Mouse (Mus musculus): ENCODE measurements at regions not wholly inside any gene's neighbourhood (a gene's known extent, or its start where the extent isn't known, plus 50 kb on each side); places are given as distances from the start of the nearest gene placed in this dataset.

DNA sequence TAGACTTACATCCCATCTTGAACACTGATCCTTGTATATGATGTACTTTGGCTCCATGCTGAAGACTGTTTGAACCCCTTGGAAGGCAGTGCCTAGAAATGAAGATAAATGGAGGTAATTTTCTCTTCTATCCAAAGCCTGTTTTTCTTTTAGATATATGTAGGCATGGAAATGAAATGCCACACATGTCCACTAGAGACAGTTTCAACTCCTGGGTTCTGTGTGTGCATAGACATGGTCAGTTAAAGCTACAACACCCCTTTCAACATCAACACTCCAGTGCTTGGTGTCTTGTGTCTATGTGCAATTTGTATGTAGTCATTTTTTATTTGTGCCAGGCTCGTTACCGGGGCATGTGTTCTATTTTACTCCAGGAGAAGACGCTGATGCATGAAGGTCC, 179.7 kb upstream of the Lpp start:
- DNase-seq = no peak

DNA sequence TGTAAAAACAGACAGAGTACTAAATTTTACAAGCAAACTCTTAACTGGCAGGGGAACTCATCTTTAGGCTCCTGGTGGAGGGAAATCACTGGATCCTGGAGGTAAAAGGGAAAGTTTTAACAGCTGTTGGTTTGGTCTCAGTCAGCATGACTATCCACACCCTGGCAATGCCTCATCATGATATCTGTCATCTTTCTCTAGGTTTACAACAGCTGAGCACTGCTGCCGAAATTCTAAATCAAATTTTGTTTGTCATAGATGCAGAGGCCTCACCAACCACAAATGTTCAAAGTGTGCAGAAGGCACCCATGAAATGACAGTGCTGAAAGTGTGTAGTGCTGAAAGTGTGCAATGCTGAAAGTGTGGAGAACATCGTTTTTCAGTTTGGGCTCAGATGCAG, 180.6 kb upstream of the Lpp start:
- DNase-seq = no peak

DNA sequence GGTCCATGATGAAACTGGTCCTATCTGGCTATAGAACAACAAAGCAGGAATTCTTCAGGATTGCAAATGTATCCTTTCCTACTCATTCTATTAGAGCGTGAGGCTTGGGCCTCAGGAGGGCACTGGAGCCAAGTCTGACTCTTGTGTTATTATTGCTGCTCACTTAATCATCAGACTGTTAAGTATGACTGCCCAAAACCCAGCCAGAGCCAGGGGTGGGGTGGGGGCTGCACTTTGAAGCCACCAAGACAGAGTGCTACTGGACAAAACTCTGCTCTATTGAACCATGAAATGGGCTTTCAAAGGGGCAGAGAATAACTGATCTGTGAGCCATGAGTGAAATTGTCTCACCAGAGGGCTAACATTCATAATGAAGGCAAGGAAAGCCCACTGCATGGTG, 181.7 kb upstream of the Lpp start:
- no peak for DNase-seq

DNA sequence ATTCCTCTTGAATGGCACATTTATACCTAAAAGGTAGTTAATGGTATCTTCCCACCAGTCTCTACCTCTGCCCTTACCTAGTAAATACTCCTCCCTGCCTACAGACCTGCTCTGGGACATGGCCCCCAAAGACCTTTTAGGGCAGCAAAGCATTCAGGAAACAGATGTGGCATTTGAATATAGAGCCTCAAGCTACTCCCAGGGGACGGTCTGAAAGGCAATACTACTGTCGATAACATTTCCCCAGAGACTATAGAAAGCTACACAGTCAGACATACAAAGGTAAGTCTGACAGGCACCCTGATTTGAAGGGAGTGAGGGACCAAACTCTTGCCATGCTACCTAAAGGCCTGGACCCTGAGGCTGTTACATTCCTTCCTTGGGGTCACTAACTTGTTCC, 184.4 kb upstream of the Lpp start:
- peak in 1 of 2 experiments; percentile 16 for DNase-seq

DNA sequence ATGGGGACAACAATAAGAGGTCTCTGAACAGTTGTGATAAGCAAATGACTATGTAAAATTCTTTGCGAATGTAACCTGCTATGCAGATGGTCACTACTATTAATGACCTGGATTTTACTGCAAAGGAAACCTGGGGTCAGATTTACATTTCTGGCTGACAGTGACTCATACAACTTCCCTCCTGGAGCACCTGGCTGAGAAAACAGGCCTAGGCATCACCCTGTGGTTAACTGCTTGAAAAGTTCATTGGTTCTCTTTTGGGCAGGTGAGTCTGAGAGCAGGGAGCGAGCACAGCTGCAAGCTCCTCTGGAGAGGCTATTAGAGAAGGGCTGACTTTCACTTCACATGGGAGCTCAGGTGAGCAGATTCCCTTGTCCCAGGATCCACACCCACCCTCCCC, 185.2 kb upstream of the Lpp start:
- DNase-seq = no peak

- no peak for DNase-seq
Measured at GRCm38 (mm10) chr16:24207056-24207455, 186.3 kb upstream of the Lpp start.

DNA sequence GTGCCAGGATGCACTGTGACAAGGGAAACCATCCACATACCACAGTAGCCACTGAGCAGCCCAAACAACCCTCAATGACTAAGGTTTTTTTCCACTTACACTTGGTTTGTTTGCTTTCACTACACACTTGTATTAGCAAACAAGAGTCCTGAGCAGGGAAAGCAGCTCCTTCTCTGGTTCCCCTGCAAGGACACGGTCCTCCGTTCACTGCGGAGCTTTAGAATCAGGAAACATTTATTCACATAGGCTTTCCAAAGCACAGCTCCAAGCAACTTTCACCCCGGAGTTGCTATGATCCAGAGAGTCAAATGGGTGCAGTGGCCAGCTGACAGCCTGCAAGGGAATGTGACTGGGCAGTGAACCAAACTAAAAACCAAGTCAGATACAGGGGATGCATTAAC, 186.8 kb upstream of the Lpp start:
- DNase-seq = no peak

- no peak for DNase-seq
Measured at GRCm38 (mm10) chr16:24205594-24205993, 187.7 kb upstream of the Lpp start.

DNA sequence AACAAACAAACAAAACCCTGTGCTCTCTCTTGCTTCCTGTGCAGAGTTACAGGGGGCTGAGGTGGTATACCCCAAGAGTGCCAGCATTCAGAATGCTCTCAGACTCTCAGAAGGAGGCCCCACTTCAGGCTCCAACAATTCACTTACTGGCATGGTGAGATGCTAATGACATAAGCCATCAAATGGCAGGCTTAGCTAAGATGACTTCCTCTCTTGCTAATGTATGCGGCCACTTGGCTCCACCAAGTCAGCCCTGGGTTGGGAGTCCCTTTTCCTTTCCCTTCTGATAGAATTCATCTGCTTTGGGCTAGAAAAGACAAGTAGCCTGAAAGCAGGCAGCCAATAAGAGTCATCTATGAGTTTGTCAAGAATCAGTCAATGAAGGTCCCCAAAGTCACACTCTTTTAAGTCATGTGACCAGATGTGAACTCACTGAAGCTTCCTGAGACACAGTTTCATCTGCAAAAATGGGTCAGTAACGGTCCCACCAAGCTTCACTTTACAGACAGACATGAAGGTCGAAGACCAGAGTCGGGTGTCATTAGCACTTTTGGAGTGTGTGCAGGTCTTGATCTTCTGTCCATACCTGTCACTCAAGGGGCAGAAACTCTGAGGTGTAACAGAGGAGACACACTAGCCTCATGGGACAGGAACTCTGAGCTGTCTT, 189.1 kb upstream of the Lpp start:
- DNase-seq = no peak

DNA sequence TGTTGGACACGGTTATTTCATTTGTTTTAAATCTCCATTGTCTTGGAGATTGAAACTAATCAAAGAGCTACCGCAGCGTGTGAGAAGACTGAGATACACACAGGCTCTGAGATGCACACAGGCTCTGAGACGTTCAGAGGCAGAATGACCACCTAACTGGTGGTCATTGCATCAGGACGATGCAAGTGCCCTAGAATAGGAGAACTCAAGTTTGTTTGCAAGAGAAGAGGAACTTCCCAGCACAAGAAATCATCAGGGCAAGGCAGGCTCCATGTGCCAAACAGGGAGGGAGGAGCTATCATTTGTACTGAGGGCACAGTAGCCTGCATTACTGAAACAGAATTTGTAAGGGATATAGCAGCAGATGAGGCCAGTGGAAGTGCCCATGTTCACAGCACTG, 190.7 kb upstream of the Lpp start:
- DNase-seq = no peak

GRCm38 (mm10) chr16:24201455-24201854, 191.9 kb upstream of the Lpp start:
- DNase-seq = no peak

DNA sequence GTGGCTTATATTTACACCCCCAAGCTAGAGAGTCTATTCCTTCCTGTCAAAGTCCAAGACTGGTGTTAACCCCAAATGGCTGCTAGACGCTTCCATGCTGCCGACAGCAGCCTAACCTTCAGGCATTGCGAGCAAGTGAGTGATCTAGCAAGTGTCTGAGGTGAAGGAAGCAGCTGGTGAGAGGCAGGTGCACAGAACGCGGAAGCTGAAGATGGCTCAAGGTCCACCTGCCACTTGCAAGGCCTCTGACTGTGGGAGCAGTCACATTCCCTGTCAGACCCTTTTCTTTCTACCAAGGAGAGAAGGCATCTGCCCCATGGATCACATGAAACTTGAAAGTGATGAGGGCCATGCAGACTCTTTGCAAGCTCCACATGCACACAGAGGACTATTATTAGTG, 193.1 kb upstream of the Lpp start:
- DNase-seq = no peak

DNA sequence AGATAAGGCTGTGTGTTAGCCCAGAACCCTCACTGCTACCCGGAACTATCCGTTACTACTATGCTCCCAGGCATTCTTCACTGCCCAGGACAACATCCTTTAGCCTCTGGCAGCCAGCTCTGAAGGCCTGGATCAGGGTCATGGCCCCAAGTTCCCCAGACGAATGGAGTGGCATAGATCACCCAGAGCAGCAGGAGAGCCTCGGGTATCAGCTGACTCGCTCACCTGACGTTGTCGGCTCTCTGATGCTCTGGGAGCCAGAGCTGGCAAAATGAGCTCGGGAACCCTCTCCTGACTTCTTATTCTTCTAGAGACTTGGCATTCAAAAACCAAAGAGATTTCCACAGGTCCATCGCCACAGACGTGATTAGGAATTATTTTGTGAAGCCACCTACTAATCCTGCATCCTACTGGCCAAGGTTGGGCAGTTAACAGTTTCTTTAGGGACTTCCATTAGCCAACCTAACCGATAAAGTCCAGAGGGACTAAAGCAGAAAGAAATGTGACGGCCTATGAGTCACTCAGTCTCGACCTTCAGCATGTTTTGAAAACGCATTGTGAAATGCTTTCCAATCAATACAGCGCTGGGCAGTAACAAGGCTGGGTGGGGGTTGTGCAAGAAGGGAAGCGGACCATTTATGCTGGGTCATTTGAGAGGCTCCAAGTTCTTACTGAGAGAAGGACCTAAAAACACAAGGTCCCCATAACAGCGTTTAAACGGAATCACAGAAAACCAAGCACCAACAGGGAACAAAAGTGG, 193.7 kb upstream of the Lpp start:
- no peak for DNase-seq

DNA sequence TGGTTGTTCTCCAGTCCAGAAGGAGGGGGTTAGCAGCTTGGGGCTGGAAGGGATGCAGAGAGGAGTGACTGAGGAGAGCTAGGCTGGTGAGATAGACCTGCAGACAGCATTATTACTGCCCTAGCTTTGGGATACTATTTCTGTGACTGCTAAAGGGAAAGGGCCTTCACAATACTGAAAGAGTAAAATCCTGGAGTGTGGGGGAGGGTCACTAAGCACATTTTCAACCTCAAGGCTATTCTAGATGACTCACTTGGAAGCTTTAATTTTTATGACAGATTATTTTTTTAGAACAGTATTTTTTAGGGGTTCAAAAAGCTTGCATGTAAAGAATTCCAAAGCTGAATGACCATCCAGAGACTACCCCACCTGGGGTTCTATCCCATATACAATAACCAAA, 195.0 kb upstream of the Lpp start:
- no peak for DNase-seq

DNA sequence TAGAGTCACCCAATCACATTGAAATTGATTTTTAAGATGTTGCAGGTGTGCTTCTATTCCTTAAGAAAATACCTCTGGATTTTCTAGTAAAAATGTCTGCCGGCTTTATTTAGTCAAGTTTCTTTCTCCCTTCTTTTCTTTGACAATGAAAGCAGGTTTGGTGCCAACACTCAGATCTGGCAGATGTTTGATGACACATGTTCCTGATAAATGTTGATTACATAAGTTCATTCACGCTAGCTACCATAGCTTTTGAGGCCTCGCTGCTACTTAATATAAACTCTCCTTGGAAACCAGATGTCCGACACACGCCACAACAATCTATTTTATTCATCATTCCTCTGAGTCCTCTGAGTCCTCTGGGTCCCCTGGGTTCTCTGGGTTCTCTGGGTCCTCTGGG, 195.7 kb upstream of the Lpp start:
- no peak for DNase-seq

GRCm38 (mm10) chr16:24193945-24194344, 199.4 kb upstream of the Lpp start:
- no peak for DNase-seq

DNA sequence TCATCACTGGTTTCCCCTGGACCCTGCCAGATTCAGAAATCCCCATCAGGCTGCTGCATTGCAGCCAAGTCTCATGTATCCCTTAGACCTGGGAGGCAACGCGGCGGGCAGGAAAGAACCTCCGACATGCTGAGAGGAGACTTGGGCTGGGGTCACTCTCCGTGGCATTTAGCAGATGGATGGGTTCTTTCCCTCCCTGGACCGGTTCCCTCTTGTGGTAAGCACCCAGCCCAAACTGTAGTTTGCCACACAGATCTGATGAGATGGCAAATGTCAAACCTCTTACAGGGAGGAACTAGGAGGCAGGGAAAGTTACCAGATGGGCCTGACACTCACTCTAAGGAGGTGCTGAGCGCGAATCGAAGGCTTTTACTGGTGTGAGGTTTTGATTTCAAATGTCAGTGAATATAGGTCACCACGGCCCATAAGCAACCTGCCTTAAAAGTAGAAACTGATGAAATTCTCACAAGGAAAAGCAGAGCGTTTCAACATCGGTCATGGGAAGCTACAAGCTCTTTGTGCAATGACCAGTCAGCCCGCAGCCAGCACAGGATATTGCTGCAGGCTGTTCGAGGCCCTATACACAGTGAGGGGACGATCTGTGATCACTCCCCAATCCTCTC, 199.9 kb upstream of the Lpp start:
- DNase-seq = no peak

GRCm38 (mm10) chr16:24192013-24192412, 201.3 kb upstream of the Lpp start:
- DNase-seq = no peak

- DNase-seq = no peak
Measured at GRCm38 (mm10) chr16:24187131-24187530, 198.5 kb upstream of the Bcl6 start.

DNA sequence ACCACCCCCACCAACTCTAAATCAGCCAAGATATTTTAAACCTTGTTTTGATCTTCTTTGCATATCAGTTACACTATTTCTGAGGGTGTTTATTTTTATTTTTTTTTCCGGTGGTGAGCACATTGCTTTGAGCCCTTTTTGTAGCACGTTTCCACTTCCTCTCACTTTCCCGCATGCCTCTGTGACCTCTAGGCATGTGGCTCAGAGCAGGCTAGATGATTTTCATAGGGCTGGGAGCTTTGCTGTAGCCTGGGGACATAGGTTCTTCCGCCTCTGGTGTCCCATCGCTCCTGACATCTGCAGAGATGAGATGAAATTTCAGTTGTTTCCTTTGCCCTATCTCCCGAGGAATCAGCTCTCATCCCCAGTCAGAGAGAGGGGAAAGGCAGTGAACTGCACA, 197.3 kb upstream of the Bcl6 start:
- no peak for DNase-seq

GRCm38 (mm10) chr16:24184846-24185245, 196.2 kb upstream of the Bcl6 start:
- DNase-seq = no peak

DNA sequence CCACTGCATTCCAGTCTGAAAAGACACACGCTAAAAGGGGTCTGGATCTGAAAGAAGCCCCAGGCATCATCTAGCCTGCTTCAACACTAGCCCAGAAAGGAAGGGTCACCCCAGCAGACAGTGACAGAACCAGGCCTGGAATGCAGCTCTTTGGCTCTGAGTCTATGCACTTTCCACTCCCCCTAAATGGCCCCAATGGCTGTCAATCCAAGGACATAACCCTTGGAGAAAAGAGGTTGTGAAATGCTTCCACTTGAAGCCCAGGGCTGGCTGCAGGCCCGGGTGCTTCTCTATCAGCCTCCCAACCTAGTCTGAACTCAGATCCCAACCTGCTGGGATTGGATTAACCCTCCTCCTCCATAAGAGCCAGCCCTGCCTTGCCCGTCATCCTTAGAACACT, 194.6 kb upstream of the Bcl6 start:
- no peak for DNase-seq

- DNase-seq = no peak
Measured at GRCm38 (mm10) chr16:24181388-24181787, 192.7 kb upstream of the Bcl6 start.

DNA sequence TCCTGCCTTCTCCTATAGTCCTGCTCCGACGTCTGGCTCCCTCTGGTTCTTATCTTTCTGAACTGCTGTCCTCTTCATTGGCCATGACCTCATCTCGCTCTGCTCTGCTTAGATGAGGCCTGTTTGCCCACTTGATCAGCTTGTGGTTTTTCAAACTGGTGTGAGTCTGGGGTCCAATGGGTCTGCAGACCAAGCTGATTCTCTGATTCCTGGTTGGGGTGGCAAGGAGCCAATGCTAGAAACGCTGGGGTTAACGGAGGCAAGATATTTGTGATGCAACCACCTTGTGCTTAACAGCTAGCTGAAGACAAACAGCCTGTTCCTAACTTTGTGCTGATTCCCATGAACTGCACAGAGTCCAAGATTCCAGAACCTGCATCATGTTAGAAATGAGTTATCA, 192.0 kb upstream of the Bcl6 start:
- DNase-seq = no peak

Data from spleen, adult 18-20 months (tissue).